In the genomic region with DNA sequence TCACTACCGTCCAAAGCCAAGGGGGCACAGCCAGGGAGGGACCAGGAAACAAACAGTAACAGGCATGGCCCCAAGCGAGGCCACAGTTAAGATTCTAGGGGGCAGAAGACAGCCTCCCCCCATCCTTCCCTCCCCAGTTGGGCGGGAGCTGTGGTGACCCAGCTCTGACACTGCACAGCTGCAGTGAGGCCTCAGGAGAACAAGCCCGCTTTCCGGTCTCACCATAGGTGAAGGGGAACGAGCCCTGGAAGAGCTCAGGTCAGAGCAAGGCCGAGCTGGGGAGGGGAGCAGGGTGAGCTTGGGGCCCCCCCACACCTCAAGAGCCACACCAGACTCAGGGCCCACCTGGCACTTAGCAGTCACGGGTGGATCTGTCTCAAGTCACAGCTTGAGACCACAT, we compare ENCODE assay signal across 9 mouse cellular contexts. TPM values are rescaled to one million over a fixed set of nuclear protein-coding genes. Genes with fewer than 3 reads are reported as not detected.
DNase-seq lines count a peak whose midpoint lies in the region; ATAC-seq and TF ChIP-seq lines count a peak whose summit lies in the region.
"Had no signal": no experiment of that assay in that cellular context is flagged by ENCODE, and none has a peak within 500 bp of the region (broad histone marks: within the 10 kb centered on the region; RNA-seq: fewer than 3 reads in every experiment).

No protein-coding gene starts in this region.

- 63% methylated on average over 8 of the region's 8 CpGs for WGBS in heart, embryonic 10.5 days
- WGBS in liver, postnatal 0 days (ENCODE audit: insufficient replicate concordance) = 45% methylated on average over 8 of the region's 8 CpGs
- 64% methylated on average over 8 of the region's 8 CpGs for WGBS in kidney, adult 2 months

- no peak for TF ChIP-seq CTCF in liver, postnatal 0 days (IDR thresholded peaks at IDR 0.05; ENCODE audit: low read depth)
- no peak for TF ChIP-seq CTCF in kidney, adult 2 months (conservative IDR thresholded peaks at IDR 0.05; ENCODE audit: insufficient read depth, insufficient read length, low read depth, low read length)

- H3K27me3 ChIP-seq in heart, embryonic 10.5 days (ENCODE audit: insufficient read depth, poor library complexity, severe bottlenecking) = peaks cover 8% of the 10 kb centered on the region; the same call in 1 of the 2 replicates
- no peaks in the 10 kb centered on the region for H3K27me3 ChIP-seq in liver, postnatal 0 days (ENCODE audit: insufficient read depth, low read length)
- no peaks in the 10 kb centered on the region for H3K27me3 ChIP-seq in kidney, adult 2 months (replicated peaks; ENCODE audit: control insufficient read depth, insufficient read depth, low read length)
- H3K27me3 ChIP-seq: hindbrain, embryonic 15.5 days had no signal

- H3K9me3 ChIP-seq in heart, embryonic 10.5 days = no peaks in the 10 kb centered on the region
- no peaks in the 10 kb centered on the region for H3K9me3 ChIP-seq in liver, postnatal 0 days (ENCODE audit: low read length)
- H3K9me3 ChIP-seq: hindbrain, embryonic 15.5 days had no signal

- H3K4me3 ChIP-seq in heart, embryonic 10.5 days = no peak overlapping the region
- H3K4me3 ChIP-seq in liver, postnatal 0 days (ENCODE audit: low read depth, low read length) = no peak overlapping the region
- no peak overlapping the region for H3K4me3 ChIP-seq in kidney, adult 2 months (ENCODE audit: insufficient read depth, low read depth, low read length)
- H3K4me3 ChIP-seq: hindbrain, embryonic 15.5 days had no signal

- peak overlapping the region; percentile 44 for H3K4me2 ChIP-seq in liver, postnatal 0 days (ENCODE audit: low read depth, low read length)

- H3K9ac ChIP-seq in liver, postnatal 0 days (replicated peaks) = no peak overlapping the region
- H3K9ac ChIP-seq: hindbrain, embryonic 15.5 days had no signal

- TF ChIP-seq EP300 in liver, postnatal 0 days (IDR thresholded peaks at IDR 0.05; ENCODE audit: low read depth) = no peak

- H3K4me1 ChIP-seq in heart, embryonic 10.5 days = peaks cover 100% of the 10 kb centered on the region
- H3K4me1 ChIP-seq in liver, postnatal 0 days (ENCODE audit: insufficient read depth) = peaks cover 70% of the 10 kb centered on the region
- peaks cover 23% of the 10 kb centered on the region for H3K4me1 ChIP-seq in kidney, adult 2 months (ENCODE audit: control insufficient read depth, insufficient read depth, low read length)

- H3K27ac ChIP-seq in heart, embryonic 10.5 days = peak overlapping the region; percentile 83
- H3K27ac ChIP-seq in liver, postnatal 0 days (ENCODE audit: low read depth) = 0 out of 2 replicates have a peak overlapping the region, but pooled peaks have one; percentile 34
- H3K27ac ChIP-seq in kidney, adult 2 months (ENCODE audit: insufficient read depth, low read depth, low read length) = no peak overlapping the region

- intact Hi-C loops in heart, postnatal 14 days (cut with DNase I) = no loop called here

- TF ChIP-seq POLR2A in kidney, adult 2 months (IDR thresholded peaks at IDR 0.05; ENCODE audit: low read depth, low read length) = no peak

- H3K36me3 ChIP-seq in heart, embryonic 10.5 days = peaks cover 37% of the 10 kb centered on the region
- H3K36me3 ChIP-seq in liver, postnatal 0 days (replicated peaks; ENCODE audit: insufficient read depth, low read length) = peaks cover 15% of the 10 kb centered on the region
- H3K36me3 ChIP-seq in kidney, adult 2 months (ENCODE audit: control insufficient read depth, insufficient read depth, low read length) = no peaks in the 10 kb centered on the region

- no peak for ATAC-seq in liver, postnatal 0 days

- no peak for DNase-seq in heart, embryonic 10.5 days (ENCODE audit: low spot score)
- DNase-seq in heart, postnatal 14 days = no peak
- DNase-seq in ovary, postnatal 36 days (ENCODE audit: low spot score) = peak; percentile 36
- DNase-seq in ovary, postnatal 10 days (ENCODE audit: low spot score) = no peak
- DNase-seq in liver, postnatal 0 days = peak; percentile 39
- no peak for DNase-seq in urinary bladder, postnatal 14 days (ENCODE audit: low spot score)
- no peak for DNase-seq in kidney, adult 2 months
- no peak for DNase-seq in testis, postnatal 10 days (ENCODE audit: low spot score)

RNA-seq across cellular contexts. Expression of a gene that starts 52.9 kb away (rescaled TPM):
- 1.1 and 2.6 TPM in 2 replicates for polyA plus RNA-seq in heart, embryonic 10.5 days (2016; fragmentation: Nextera tagmentation; extraction: Ambion mirVana)
- total RNA-seq in heart, postnatal 14 days (2021) = under 1 TPM; 0.39 to 0.60 TPM
- 0.21 and 0.27 TPM in 2 replicates for polyA plus RNA-seq in liver, postnatal 0 days (2015; fragmentation: Nextera tagmentation; extraction: Ambion mirVana)
- 7.9 and 11.3 TPM in 2 replicates for polyA plus RNA-seq in kidney, adult 2 months (2012; rRNA removed)

Comparison
In these comparisons a context has a peak if more than half of its experiments do, and no peak if none do; other contexts are left out.
1. DNase-seq: peak in ovary, postnatal 36 days (single experiment) and liver, postnatal 0 days (single experiment); none in heart, embryonic 10.5 days (single experiment), heart, postnatal 14 days (0 of 2), ovary, postnatal 10 days (single experiment), urinary bladder, postnatal 14 days (single experiment), kidney, adult 2 months (single experiment) and testis, postnatal 10 days (single experiment).